Mouse (Mus musculus) spleen, adult 12 weeks (tissue): ENCODE data around the gene Trpm2.
A peak's percentile ranks its signal among the peaks of the same experiment; 100 is the strongest.

ENCODE experiments used
- DNase-seq: peaks from one replicate; pipeline ENCODE4 v3.0.0; 2022; ENCODE audit warnings: low spot score

Trpm2 gene

GRCm38 (mm10) chr10:77902894-77903715 is 67.3 kb downstream of the Trpm2 start:
- DNase-seq = no peak

- DNase-seq = no peak
Observed at GRCm38 (mm10) chr10:77902211-77902893, 68.0 kb downstream of the Trpm2 start, which contains the start of gene Lrrc3. Lrrc3 (minus strand) TSS chr10:77902536.

- no peak for DNase-seq
Observed at GRCm38 (mm10) chr10:77901871-77902210, 68.5 kb downstream of the Trpm2 start.

- no peak for DNase-seq
Observed at GRCm38 (mm10) chr10:77900903-77901818, 69.2 kb downstream of the Trpm2 start.

GRCm38 (mm10) chr10:77900126-77900525 is 70.2 kb downstream of the Trpm2 start:
- no peak for DNase-seq

- DNase-seq = no peak
Observed at GRCm38 (mm10) chr10:77895562-77895961, 74.8 kb downstream of the Trpm2 start.

GRCm38 (mm10) chr10:77890987-77891565 is 79.3 kb downstream of the Trpm2 start:
- DNase-seq = no peak

GRCm38 (mm10) chr10:77886007-77886747 is 84.2 kb downstream of the Trpm2 start:
- no peak for DNase-seq

GRCm38 (mm10) chr10:77882553-77882952 is 87.8 kb downstream of the Trpm2 start:
- no peak for DNase-seq

- DNase-seq = no peak
Observed at GRCm38 (mm10) chr10:77880305-77880704, 90.1 kb downstream of the Trpm2 start.

- no peak for DNase-seq
Observed at GRCm38 (mm10) chr10:77878985-77879384, 91.4 kb downstream of the Trpm2 start.

GRCm38 (mm10) chr10:77869651-77870050 is 100.7 kb downstream of the Trpm2 start:
- no peak for DNase-seq

- no peak for DNase-seq
Observed at GRCm38 (mm10) chr10:77867546-77867945, 102.8 kb downstream of the Trpm2 start.

- DNase-seq = no peak
Observed at GRCm38 (mm10) chr10:77864762-77865143, 105.6 kb downstream of the Trpm2 start.

GRCm38 (mm10) chr10:77864067-77864761 is 106.1 kb downstream of the Trpm2 start:
- peak; percentile 29 for DNase-seq

- DNase-seq = no peak
Observed at GRCm38 (mm10) chr10:77861675-77862074, 108.7 kb downstream of the Trpm2 start, which contains the start of gene Gm3285. Gm3285 (plus strand) TSS chr10:77861975.
